Mouse (Mus musculus) neutrophil, adult 5-6 weeks (primary cell): ENCODE measurements around the gene Fam78b. TPM values are rescaled to one million over a fixed set of nuclear protein-coding genes. Genes with fewer than 3 reads are reported as not detected.

ENCODE experiments used
- ATAC-seq: fragments of 151-379, 151-347 bp; 2 replicates; pipeline ENCODE4 v1.8.0; 2017; ENCODE audit warnings: mild to moderate bottlenecking, moderate TSS enrichment; ENCODE audit not compliant: insufficient number of reproducible peaks, poor library complexity, low FRiP score, severe bottlenecking; ENCODE audit errors: extremely low read depth
- total RNA-seq: library from RNA; stranded (forward); fragments of 200-1000 nt; gene quantifications from 2 replicates; pipeline ENCODE4 v1.2.3, GENCODE M21; 2017

Gene Fam78b
- total RNA-seq, 1 experiment from 2014 or later = 1.0 TPM

DNA sequence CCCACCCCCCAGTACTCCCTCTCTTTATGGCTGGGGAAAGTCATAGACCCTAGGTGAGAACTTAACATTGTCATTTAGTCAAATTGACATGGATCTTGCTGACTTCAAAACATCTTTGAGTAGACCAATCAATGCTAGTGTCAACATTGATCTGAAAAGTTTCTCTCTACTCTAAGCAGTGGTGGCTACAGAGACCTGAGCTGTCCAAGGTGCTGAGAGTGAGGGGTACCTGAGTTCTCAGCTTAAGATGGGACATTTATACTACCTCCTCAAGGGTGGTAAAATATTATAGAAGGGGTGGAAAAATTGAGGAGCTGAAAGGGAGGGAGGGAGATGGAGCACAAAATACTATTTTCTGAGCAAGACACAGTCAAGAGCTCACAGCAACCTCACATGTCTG lies 122.3 kb downstream of the Fam78b start:
- ATAC-seq = no peak

DNA sequence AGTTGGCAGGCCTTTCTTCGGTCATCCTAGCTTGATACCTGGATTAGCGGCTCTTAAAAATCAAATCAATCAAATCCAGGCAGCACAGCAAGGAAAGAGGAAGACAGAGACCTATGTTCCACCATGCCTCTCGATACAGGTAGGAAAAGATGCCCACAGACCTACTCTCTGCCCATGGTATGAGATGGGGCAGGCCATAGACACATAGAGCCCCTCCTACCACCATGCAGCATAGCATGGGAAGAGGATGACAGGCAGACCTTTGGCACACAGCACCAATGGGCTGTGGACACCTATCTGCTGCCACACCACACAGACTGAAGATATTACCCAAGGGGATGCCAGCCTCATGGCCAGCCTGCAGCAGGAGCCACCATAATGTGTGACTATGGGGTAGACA lies 124.7 kb downstream of the Fam78b start:
- no peak for ATAC-seq

DNA sequence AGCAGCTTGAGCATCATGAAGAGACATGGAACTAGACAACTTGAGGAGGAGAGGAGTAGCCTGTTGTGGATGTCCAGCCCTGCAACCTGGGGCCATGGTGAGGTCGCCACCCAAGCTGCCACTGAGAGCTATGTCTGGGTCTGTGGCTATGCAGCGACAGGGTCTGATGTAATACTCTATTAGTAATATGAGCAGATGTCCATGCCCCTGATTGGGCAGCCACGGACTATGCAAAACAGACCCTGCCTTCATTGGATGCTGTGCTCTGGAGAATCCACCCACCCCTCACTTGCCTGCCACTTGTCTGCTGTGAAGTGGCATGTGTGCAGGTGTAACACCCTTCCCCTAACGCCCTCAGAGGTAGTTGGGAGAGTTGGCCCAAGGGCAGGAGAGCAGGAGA lies 125.1 kb downstream of the Fam78b start:
- no peak for ATAC-seq

DNA sequence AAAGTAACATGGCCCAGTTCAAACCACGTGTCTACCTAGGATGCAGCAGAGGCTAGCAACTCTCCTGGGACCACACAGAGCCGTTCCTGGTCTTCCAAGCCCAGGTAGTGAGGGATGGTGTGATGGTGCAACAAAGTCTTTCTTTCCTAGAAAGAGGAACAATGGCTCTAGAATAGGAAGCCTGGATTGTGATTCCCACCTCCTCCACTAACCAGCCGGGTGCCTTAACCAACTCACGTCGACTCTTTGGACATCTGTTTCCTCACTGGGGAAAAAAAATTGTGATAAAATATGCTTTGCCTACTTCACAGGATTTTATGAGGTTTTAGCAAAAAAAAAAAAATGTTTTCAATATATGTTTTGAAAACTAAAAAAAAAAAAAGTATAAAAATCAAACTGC lies 134.5 kb downstream of the Fam78b start:
- ATAC-seq = no peak
